In genomic region chr16:29167051-29167450, GRCm38 (mm10) we compare ENCODE assay signal across 23 mouse cellular contexts. TPM values are rescaled to one million over a fixed set of nuclear protein-coding genes. Genes with fewer than 3 reads are reported as not detected.
A peak's percentile ranks its signal among the peaks of the same experiment; 100 is the strongest.
DNase-seq lines count a peak whose midpoint lies in the region; ATAC-seq lines count a peak whose summit lies in the region.
"Had no signal": no experiment of that assay in that cellular context is flagged by ENCODE, and none has a peak within 500 bp of the region (broad histone marks: within the 10 kb centered on the region; RNA-seq: fewer than 3 reads in every experiment).

No protein-coding gene starts in this region.

- peak; percentile 3 for DNase-seq in kidney, adult 11 months
- DNase-seq in kidney, postnatal 10 days, result no peak
- peak; percentile 12 for DNase-seq in kidney, postnatal 14 days
- DNase-seq in midbrain, embryonic 11.5 days (ENCODE audit: low spot score, missing footprints), result peak; percentile 51
- peak; percentile 51 for DNase-seq in retina, postnatal 1 day
- DNase-seq in left cerebral cortex, postnatal 14 days (ENCODE audit: low spot score in 2 of 2), result no peak
- DNase-seq: adrenal gland, adult 2 months; adrenal gland, postnatal 10 days; adrenal gland, postnatal 25 days; cerebellum, adult 11 months; cerebellum, adult 18-20 months; cerebellum, adult 8-10 months; cerebellum, adult 9-11 months; cerebellum, postnatal 14 days; cerebellum, postnatal 36 days; forebrain, postnatal 0 days had no signal

- no peaks in the 10 kb centered on the region for H3K36me3 ChIP-seq in kidney, embryonic 14.5 days (ENCODE audit: control insufficient read depth, insufficient read depth, low read length)
- H3K36me3 ChIP-seq in midbrain, embryonic 11.5 days (ENCODE audit: control insufficient read depth, insufficient read depth, low read length), result no peaks in the 10 kb centered on the region
- H3K36me3 ChIP-seq in midbrain, embryonic 13.5 days, result no peaks in the 10 kb centered on the region
- H3K36me3 ChIP-seq: embryonic facial prominence, embryonic 12.5 days; forebrain, embryonic 15.5 days had no signal

- H3K9ac ChIP-seq in kidney, embryonic 14.5 days (ENCODE audit: low read depth, low read length), result no peak overlapping the region
- H3K9ac ChIP-seq in midbrain, embryonic 11.5 days (ENCODE audit: low read length), result no peak overlapping the region
- H3K9ac ChIP-seq in midbrain, embryonic 13.5 days (replicated peaks), result no peak overlapping the region
- H3K9ac ChIP-seq: embryonic facial prominence, embryonic 12.5 days; forebrain, embryonic 13.5 days; forebrain, embryonic 15.5 days; forebrain, postnatal 0 days had no signal

- H3K27ac ChIP-seq in kidney, embryonic 14.5 days (ENCODE audit: low read depth, low read length), result no peak overlapping the region
- no peak overlapping the region for H3K27ac ChIP-seq in midbrain, embryonic 11.5 days (ENCODE audit: low read depth, low read length)
- H3K27ac ChIP-seq in midbrain, embryonic 13.5 days, result no peak overlapping the region
- H3K27ac ChIP-seq: embryonic facial prominence, embryonic 12.5 days; forebrain, embryonic 13.5 days; forebrain, embryonic 15.5 days had no signal

- no peak overlapping the region for H3K4me3 ChIP-seq in kidney, embryonic 14.5 days (ENCODE audit: low read length)
- H3K4me3 ChIP-seq in midbrain, embryonic 11.5 days (ENCODE audit: low read depth, low read length), result no peak overlapping the region
- no peak overlapping the region for H3K4me3 ChIP-seq in midbrain, embryonic 13.5 days (replicated peaks)
- H3K4me3 ChIP-seq: embryonic facial prominence, embryonic 12.5 days; forebrain, embryonic 13.5 days; forebrain, embryonic 15.5 days had no signal

- no peak for ATAC-seq in kidney, embryonic 14.5 days (ENCODE audit: low FRiP score, low TSS enrichment)
- no peak for ATAC-seq in midbrain, embryonic 11.5 days (ENCODE audit: low FRiP score)
- no peak for ATAC-seq in midbrain, embryonic 13.5 days
- ATAC-seq: forebrain, embryonic 13.5 days; forebrain, embryonic 15.5 days; forebrain, postnatal 0 days had no signal

- intact Hi-C loops in left cerebral cortex, postnatal 14 days (cut with DNase I), result no loop called here

- no peaks in the 10 kb centered on the region for H3K27me3 ChIP-seq in kidney, embryonic 14.5 days (ENCODE audit: control insufficient read depth, insufficient read depth, low read length)
- H3K27me3 ChIP-seq in midbrain, embryonic 11.5 days (ENCODE audit: control insufficient read depth, insufficient read depth, low read length), result no peaks in the 10 kb centered on the region
- no peaks in the 10 kb centered on the region for H3K27me3 ChIP-seq in midbrain, embryonic 13.5 days
- H3K27me3 ChIP-seq: embryonic facial prominence, embryonic 12.5 days; forebrain, embryonic 13.5 days; forebrain, embryonic 15.5 days had no signal

- no peaks in the 10 kb centered on the region for H3K4me1 ChIP-seq in kidney, embryonic 14.5 days (ENCODE audit: control insufficient read depth, insufficient read depth, low read length)
- no peaks in the 10 kb centered on the region for H3K4me1 ChIP-seq in midbrain, embryonic 11.5 days (ENCODE audit: control insufficient read depth, insufficient read depth, low read length)
- H3K4me1 ChIP-seq in midbrain, embryonic 13.5 days (replicated peaks), result no peaks in the 10 kb centered on the region
- H3K4me1 ChIP-seq: embryonic facial prominence, embryonic 12.5 days; forebrain, embryonic 13.5 days; forebrain, embryonic 15.5 days had no signal

- no peak overlapping the region for H3K4me2 ChIP-seq in kidney, embryonic 14.5 days (replicated peaks; ENCODE audit: low read depth, low read length)
- no peak overlapping the region for H3K4me2 ChIP-seq in midbrain, embryonic 11.5 days
- H3K4me2 ChIP-seq in midbrain, embryonic 13.5 days (replicated peaks), result no peak overlapping the region
- H3K4me2 ChIP-seq: embryonic facial prominence, embryonic 12.5 days; forebrain, embryonic 13.5 days; forebrain, embryonic 15.5 days had no signal

- no peaks in the 10 kb centered on the region for H3K9me3 ChIP-seq in kidney, embryonic 14.5 days (ENCODE audit: control insufficient read depth, low read length)
- H3K9me3 ChIP-seq in midbrain, embryonic 11.5 days (ENCODE audit: control insufficient read depth, low read length), result no peaks in the 10 kb centered on the region
- no peaks in the 10 kb centered on the region for H3K9me3 ChIP-seq in midbrain, embryonic 13.5 days
- H3K9me3 ChIP-seq: embryonic facial prominence, embryonic 12.5 days; forebrain, embryonic 13.5 days; forebrain, embryonic 15.5 days had no signal

- WGBS in kidney, embryonic 14.5 days, result 78% methylated on average over 4 of the region's 4 CpGs
- WGBS in midbrain, embryonic 11.5 days, result 77% methylated on average over 4 of the region's 4 CpGs
- 74% methylated on average over 4 of the region's 4 CpGs for WGBS in midbrain, embryonic 13.5 days

RNA-seq across cellular contexts. Expression of gene Hrasls, which starts 42.4 kb away (rescaled TPM):
- 0.10 and 0.16 TPM in 2 replicates for polyA plus RNA-seq in kidney, embryonic 14.5 days (2014; fragmentation: Nextera tagmentation; extraction: Ambion mirVana)
- polyA plus RNA-seq in midbrain, embryonic 11.5 days (2014; fragmentation: Nextera tagmentation; extraction: Ambion mirVana), result 1.7 and 3.0 TPM in 2 replicates
- polyA plus RNA-seq in midbrain, embryonic 13.5 days (2015; fragmentation: Nextera tagmentation; extraction: Ambion mirVana), result 1.9 TPM in 2 replicates
- 10 to 100 TPM; 17.5 to 20.2 TPM for total RNA-seq in left cerebral cortex, postnatal 14 days (2021)
- total RNA-seq: common myeloid progenitor, adult 5-6 weeks; MEL had no signal

Comparison
In these comparisons a context has a peak if more than half of its experiments do, and no peak if none do; other contexts are left out.
1. DNase-seq: peak in kidney, adult 11 months (single experiment), kidney, postnatal 14 days (single experiment), midbrain, embryonic 11.5 days (single experiment) and retina, postnatal 1 day (single experiment); none in kidney, postnatal 10 days (single experiment) and left cerebral cortex, postnatal 14 days (0 of 2).